Mouse (Mus musculus): ENCODE measurements around the gene Lcn8.
"Not testable (repeated sequence)": the region's sequence is repeated elsewhere in the genome, so short reads cannot be mapped to it uniquely, and the experiment has no call there.

Lcn8 gene

DNA sequence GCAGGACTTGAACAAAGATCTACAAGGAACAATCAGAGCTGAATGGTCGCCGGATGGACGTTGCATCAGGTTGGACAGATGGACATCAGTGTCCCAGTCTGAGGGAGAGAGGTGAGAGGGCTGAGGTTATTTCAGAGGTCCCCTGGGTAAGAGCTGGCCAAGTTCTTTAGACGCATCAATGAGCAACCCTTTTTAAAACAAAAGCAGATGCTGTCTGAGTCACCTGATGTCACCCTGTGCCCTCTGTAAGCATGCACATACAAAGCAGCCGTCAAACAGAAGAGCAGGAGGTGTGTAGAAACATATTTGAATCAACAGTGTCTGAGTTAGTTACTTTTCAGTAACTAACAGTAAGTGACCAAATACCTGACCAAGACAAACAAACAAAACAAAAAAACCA is 11.2 kb downstream of the Lcn8 start:
- intact Hi-C loops (cut with DNase I), result no loop called here

DNA sequence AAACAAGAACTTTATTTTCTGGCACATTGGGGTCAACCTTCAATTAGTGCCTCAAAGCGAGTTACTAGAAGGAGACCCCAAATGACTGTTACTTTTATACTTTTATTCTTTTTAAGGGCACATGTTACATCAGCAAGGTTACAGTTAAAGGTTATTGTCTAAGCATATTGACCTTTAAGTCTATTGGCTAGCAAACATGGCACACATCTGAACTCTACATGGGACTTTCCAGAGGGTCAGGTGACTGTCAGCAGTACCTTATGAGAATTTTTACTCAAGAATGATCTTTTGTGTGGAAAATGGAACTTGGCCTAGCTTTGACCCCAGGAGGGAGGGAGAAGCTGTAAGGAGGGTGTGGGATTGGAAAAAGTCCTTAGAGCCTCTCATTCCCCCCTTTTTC is 13.6 kb downstream of the Lcn8 start:
- intact Hi-C loops (cut with DNase I), result no loop called here

- intact Hi-C loops (cut with DNase I), result no loop called here
Observed at GRCm38 (mm10) chr2:25676486-25676885, 23.6 kb downstream of the Lcn8 start, which contains the start of gene Lcn6. TSS of gene Lcn6 (plus strand) at chr2:25676786.

- intact Hi-C loops (cut with DNase I), result no loop called here
Observed at GRCm38 (mm10) chr2:25679559-25679958, 26.6 kb downstream of the Lcn8 start.

- intact Hi-C loops (cut with DNase I), result no loop called here
Observed at GRCm38 (mm10) chr2:25682426-25682825, 29.5 kb downstream of the Lcn8 start, which contains the start of gene Lcn10. TSS of gene Lcn10 (plus strand) at chr2:25682726.

- intact Hi-C loops (cut with DNase I), result no loop called here
Observed at GRCm38 (mm10) chr2:25686941-25687340, 34.0 kb downstream of the Lcn8 start.

DNA sequence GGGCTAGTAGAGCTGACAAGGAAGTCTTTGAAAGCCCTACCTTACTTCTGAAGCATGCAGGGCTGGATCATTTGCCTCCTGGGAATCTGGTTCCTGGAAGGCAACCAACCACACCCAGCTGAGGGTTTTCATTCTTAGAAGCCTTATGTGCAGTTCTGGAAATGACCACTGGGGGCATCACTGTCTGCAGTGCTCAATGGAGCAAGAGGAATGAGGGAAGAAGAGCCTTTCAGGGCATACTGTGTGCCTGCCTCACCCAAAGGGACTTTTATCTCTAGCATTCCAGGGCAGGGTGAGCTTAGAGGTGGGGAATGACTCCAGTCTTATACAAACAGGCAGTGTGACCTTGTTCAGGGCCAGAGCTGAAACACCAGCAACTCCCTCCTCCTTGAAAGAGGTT is 41.7 kb downstream of the Lcn8 start:
- intact Hi-C loops (cut with DNase I), result no loop called here

- intact Hi-C loops (cut with DNase I), result no loop called here
Observed at GRCm38 (mm10) chr2:25696951-25697350, 44.0 kb downstream of the Lcn8 start.

DNA sequence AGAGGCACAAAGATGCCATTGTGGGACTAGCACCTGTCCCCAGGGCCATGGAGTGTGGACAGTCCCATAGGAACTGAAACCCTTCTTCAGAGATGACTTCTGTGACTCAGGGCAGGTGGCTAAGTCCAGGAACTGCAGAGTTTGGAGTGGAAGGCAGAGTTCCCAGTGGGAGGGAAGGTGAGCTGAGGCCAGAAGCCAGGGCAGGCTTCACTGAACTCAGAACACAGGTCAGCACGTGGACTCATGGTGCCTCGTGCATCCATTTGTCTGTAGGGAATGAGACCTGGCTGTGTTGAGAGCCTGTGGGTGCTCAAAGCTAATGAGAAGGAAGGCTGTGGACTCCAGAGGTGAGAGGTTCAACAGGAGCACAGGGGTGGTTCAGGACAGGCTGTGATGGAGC is 45.8 kb downstream of the Lcn8 start:
- intact Hi-C loops (cut with DNase I), result no loop called here

DNA sequence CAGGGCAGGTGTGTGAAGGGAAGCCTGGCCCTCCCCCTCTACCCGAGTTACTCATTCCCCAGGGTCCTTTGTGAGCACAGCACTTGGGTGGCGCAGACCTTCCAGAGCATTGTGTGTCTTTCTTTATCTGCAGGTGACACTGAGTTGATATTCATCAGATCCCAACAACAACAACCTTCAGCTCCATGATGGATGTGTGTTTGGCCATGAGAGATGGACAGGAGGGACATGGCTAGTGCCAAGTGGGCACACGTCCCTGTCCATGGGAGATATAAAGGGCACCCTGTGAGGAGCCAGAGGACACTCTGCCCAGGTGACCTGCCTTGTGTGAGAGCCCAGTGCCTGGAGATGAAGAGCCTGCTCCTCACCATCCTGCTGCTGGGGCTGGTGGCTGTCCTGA is 46.8 kb downstream of the Lcn8 start, which contains the start of gene Obp2a:
Gene Obp2a (plus strand): TSS at position 301 of the 400 bp plus-strand sequence.
- intact Hi-C loops (cut with DNase I), result not testable (repeated sequence)

DNA sequence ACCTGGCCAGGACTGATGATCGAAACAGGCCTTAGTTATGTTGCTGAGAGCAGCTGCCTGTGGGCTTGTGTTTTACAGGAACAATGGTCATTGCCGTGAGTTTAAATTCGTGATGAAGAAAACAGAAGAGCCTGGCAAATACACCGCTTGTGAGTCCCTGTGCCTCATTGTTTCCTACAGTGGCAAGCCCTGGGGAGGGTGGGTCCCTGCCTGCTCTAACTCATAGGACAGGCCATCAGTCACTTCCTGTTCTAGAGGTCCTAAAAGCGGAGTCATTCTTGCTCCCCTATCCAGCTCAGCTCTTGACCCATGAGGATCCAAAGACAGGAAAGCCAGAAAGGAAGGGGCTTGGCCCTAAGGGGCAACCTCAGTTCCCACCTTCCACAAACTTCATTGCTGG is 48.1 kb downstream of the Lcn8 start:
- intact Hi-C loops (cut with DNase I), result no loop called here

DNA sequence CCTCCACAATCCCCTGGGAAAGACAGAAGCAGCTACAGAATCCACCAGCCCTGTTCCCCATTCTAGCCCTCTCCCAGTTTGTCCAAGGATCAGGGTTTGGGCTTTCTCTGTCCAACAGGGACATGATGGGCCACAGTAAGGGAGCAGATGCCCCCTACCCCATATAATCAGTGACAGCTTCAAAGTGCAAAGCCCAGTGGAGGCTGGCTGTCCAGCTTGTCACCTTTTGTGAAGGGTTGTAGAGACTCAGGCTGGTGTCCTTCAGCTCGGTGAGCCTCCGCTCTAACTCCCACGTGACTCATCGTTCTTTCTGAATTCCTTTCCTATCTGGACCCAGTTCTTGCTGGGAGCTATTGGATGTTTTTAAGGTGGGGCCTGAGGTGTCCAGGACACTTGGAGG is 50.8 kb downstream of the Lcn8 start:
- intact Hi-C loops (cut with DNase I), result no loop called here
